Mouse (Mus musculus) forebrain, embryonic 11.5 days (tissue): ENCODE measurements around the gene Zfp709. TPM values are rescaled to one million over a fixed set of nuclear protein-coding genes. Genes with fewer than 3 reads are reported as not detected.

Experiments used
- ATAC-seq: fragments of 200-750 bp; cut with Nextera tagmentation; replicated peaks from 2 replicates; pipeline ENCODE4 v1.8.0; 2017; ENCODE audit warnings: moderate TSS enrichment; ENCODE audit not compliant: low FRiP score
- DNase-seq: peaks from one replicate; pipeline ENCODE4 v3.0.0-alpha.2; 2017; ENCODE audit warnings: low spot score
- H3K27ac ChIP-seq: fragments of 300-500 bp; sonication (generic); 2 replicates; pipeline ENCODE4 v1.5.1; 2014; ENCODE audit warnings: low read depth, low read length
- H3K27me3 ChIP-seq: fragments of 300-500 bp; sonication (generic); 2 replicates; pipeline ENCODE4 v1.6.1; 2014; ENCODE audit warnings: mild to moderate bottlenecking, low read length, mixed read lengths; ENCODE audit not compliant: control insufficient read depth, insufficient read depth
- H3K36me3 ChIP-seq: fragments of 300-500 bp; sonication (generic); 2 replicates; pipeline ENCODE4 v1.6.1; 2014; ENCODE audit warnings: mild to moderate bottlenecking, low read length, moderate library complexity, mixed read lengths; ENCODE audit not compliant: control insufficient read depth, insufficient read depth
- H3K4me1 ChIP-seq: fragments of 300-500 bp; sonication (generic); replicated peaks from 2 replicates; pipeline ENCODE4 v1.6.1; 2014; ENCODE audit warnings: low read length, mixed read lengths; ENCODE audit not compliant: control insufficient read depth, insufficient read depth
- H3K4me2 ChIP-seq: fragments of 300-500 bp; sonication (generic); 2 replicates; pipeline ENCODE4 v1.6.1; 2014; ENCODE audit warnings: low read depth, mild to moderate bottlenecking, low read length, moderate library complexity, mixed read lengths; ENCODE audit not compliant: severe bottlenecking
- H3K4me3 ChIP-seq: fragments of 300-500 bp; sonication (generic); 2 replicates; pipeline ENCODE4 v1.5.1; 2014; ENCODE audit warnings: low read depth, low read length
- H3K9ac ChIP-seq: fragments of 300-500 bp; sonication (generic); 2 replicates; pipeline ENCODE4 v1.6.1; 2014; ENCODE audit warnings: low read length
- H3K9me3 ChIP-seq: fragments of 300-500 bp; sonication (generic); 2 replicates; pipeline ENCODE4 v1.6.1; 2016; ENCODE audit warnings: low read length, mixed read lengths; ENCODE audit not compliant: control insufficient read depth
- WGBS: fragments of 180-500 bp; shearing (Covaris S2); extraction: QIAGEN DNeasy Blood & Tissue Kit; methylation state at CpG from one replicate; pipeline ENCODE4 v1.1.7; 2014; 5-methylcytosine and 5-hydroxymethylcytosine counted together
- polyA plus RNA-seq: library from polyadenylated mRNA; unstranded; fragments of >200 nt; fragmentation: Nextera tagmentation; extraction: Ambion mirVana; gene quantifications from 2 replicates; pipeline ENCODE4 v1.2.1, GENCODE M21; 2014

Zfp709 gene
- polyA plus RNA-seq, 1 experiment from 2014 or later: 5.8 TPM

GRCm38 (mm10) chr8:71940293-71941208, 58.7 kb downstream of the Zfp709 start:
- Histone ChIP-seq H3K27me3 (no peaks in the 10 kb centered on the region; the same call in 1 of the 2 replicates), H3K9me3 (no peaks in the 10 kb centered on the region), H3K4me3 (no peak overlapping the region), H3K4me1 (no peaks in the 10 kb centered on the region), H3K4me2 (no peak overlapping the region), H3K9ac (no peak overlapping the region), H3K27ac (no peak overlapping the region), H3K36me3 (no peaks in the 10 kb centered on the region)
- ATAC-seq (no peak), DNase-seq (no peak)
- 74% methylated on average over 2 of the region's 2 CpGs for WGBS

- no peaks in the 10 kb centered on the region for H3K9me3 ChIP-seq
- H3K4me2 ChIP-seq: no peak overlapping the region
- ATAC-seq (no peak), DNase-seq (no peak)
- no peaks in the 10 kb centered on the region for H3K36me3 ChIP-seq
- WGBS: 72% methylated on average over 1 of the region's 1 CpGs
- no peaks in the 10 kb centered on the region for H3K4me1 ChIP-seq
- H3K4me3 ChIP-seq: no peak overlapping the region
- no peak overlapping the region for H3K9ac ChIP-seq
- no peaks in the 10 kb centered on the region; the same call in 1 of the 2 replicates for H3K27me3 ChIP-seq
- no peak overlapping the region for H3K27ac ChIP-seq
These were observed 60.0 kb downstream of the Zfp709 start for GRCm38 (mm10) chr8:71941776-71942175.

Other genes with a start within 250 kb of the Zfp709 start
- 6.5 and 6.6 TPM in 2 replicates for gene Unc13a, start 210.3 kb upstream of the Zfp709 start, polyA plus RNA-seq
- gene Jak3, start 205.7 kb upstream of the Zfp709 start, polyA plus RNA-seq: 2.3 TPM in 2 replicates
- not detected in 2 replicates for gene Insl3, start 192.8 kb upstream of the Zfp709 start, polyA plus RNA-seq
- gene B3gnt3, start 180.2 kb upstream of the Zfp709 start, polyA plus RNA-seq: 0.51 and 0.64 TPM in 2 replicates
- 21.3 and 23.2 TPM in 2 replicates for gene Fcho1, start 156.3 kb upstream of the Zfp709 start, polyA plus RNA-seq
- gene Zfp882, start 26.6 kb downstream of the Zfp709 start, polyA plus RNA-seq: 9.5 and 9.7 TPM in 2 replicates
- 39.6 and 40.5 TPM in 2 replicates for gene Zfp617, start 26.6 kb downstream of the Zfp709 start, polyA plus RNA-seq
- gene Zfp961, start 69.0 kb downstream of the Zfp709 start, polyA plus RNA-seq: 29.0 and 31.2 TPM in 2 replicates
- gene Cyp4f18, start 127.6 kb downstream of the Zfp709 start, polyA plus RNA-seq: 0.68 and 0.81 TPM in 2 replicates
- gene Olfr372, start 159.2 kb downstream of the Zfp709 start, polyA plus RNA-seq: not detected in 2 replicates
- gene Olfr373, start 201.2 kb downstream of the Zfp709 start, polyA plus RNA-seq: not detected in 2 replicates
- not detected in 2 replicates for gene Olfr374, start 225.0 kb downstream of the Zfp709 start, polyA plus RNA-seq